Mouse (Mus musculus) thymus, adult 2 months (tissue): Measurements from ENCODE around the gene Runx3.

Experiments
- CTCF ChIP-seq: fragments of 200-500 bp; IDR thresholded peaks from 2 replicates; pipeline ENCODE4 v1.5.1; 2012; ENCODE audit warnings: mild to moderate bottlenecking, control low read depth, low read length, moderate library complexity, borderline replicate concordance; ENCODE audit not compliant: control insufficient read depth, poor library complexity, insufficient read depth; ENCODE audit errors: extremely low read depth
- POLR2A ChIP-seq: fragments of 200-500 bp; IDR thresholded peaks from 2 replicates; pipeline ENCODE4 v1.6.1; 2012; ENCODE audit warnings: mild to moderate bottlenecking, low read length, control low read depth, moderate library complexity; ENCODE audit not compliant: control insufficient read depth, poor library complexity, insufficient read depth; ENCODE audit errors: extremely low read depth

- TF ChIP-seq POLR2A (no peak), CTCF (no peak)
Observed at GRCm38 (mm10) chr4:135220641-135221040, 100.2 kb downstream of the Runx3 start.
